Mouse (Mus musculus): ENCODE results near the gene Snrpf.

DNA sequence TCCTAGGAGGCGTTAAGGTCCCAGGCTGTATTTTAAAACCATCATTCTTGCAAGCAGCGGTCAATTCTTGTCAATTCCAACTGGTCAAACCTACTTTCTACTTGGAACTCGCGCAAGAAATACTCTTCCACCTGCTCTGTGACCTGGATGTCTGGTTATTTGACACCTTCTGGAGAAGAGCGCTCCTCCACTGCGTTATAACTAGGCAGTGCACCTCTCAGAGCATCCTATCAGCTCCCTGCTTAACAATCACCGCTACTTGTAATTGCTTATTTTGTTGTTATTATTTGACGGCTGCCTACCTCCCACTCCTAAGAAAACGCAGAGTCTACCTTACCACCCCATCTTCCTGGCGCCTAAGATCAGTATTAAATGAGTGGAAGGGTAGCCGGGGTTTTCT, 710 bp downstream of the Snrpf start:
- TF ChIP-seq POLR2A (IDR thresholded peaks at IDR 0.05; ENCODE audit: insufficient read length, low read depth) (no peak), MYOG (IDR thresholded peaks at IDR 0.05; ENCODE audit: control insufficient read depth in 1 of 3, insufficient read depth in 1 of 3, insufficient read length in 2 of 3, low read depth in 2 of 3) (no peak), POLR2AphosphoS2 (IDR thresholded peaks at IDR 0.05; ENCODE audit: insufficient read length, low read depth) (no peak), E2F4 (IDR thresholded peaks at IDR 0.05; ENCODE audit: insufficient read depth) (no peak), TCF12 (IDR thresholded peaks at IDR 0.05; ENCODE audit: insufficient read depth, poor library complexity, severe bottlenecking) (no peak), SRF (IDR thresholded peaks at IDR 0.05; ENCODE audit: control insufficient read depth, insufficient read length, low read depth) (no peak), MAX (IDR thresholded peaks at IDR 0.05; ENCODE audit: low read depth) (no peak), CEBPB (IDR thresholded peaks at IDR 0.05; ENCODE audit: insufficient read depth, poor library complexity, severe bottlenecking) (no peak), MYOD1 (IDR thresholded peaks at IDR 0.05; ENCODE audit: control insufficient read depth in 1 of 3, insufficient read length in 2 of 3, low read depth in 2 of 3) (no peak), USF1 (IDR thresholded peaks at IDR 0.05; ENCODE audit: low read depth) (no peak), REST (IDR thresholded peaks at IDR 0.05; ENCODE audit: insufficient read depth, insufficient read length) (no peak), TCF3 (IDR thresholded peaks at IDR 0.05; ENCODE audit: insufficient read length, low read depth) (no peak)
